Mouse (Mus musculus): Measurements from ENCODE around the gene Sept11.

GRCm38 (mm10) chr5:93097204-93097906 is 4.1 kb downstream of the Sept11 start:
- no peak for TF ChIP-seq CTCF (IDR thresholded peaks at IDR 0.05; ENCODE audit: insufficient read depth, low read depth, low read length)
- TF ChIP-seq POLR2A (IDR thresholded peaks at IDR 0.05; ENCODE audit: insufficient read depth, low read depth, low read length), result no peak

Measured in olfactory bulb, adult 2 months (tissue).